Mouse (Mus musculus) midbrain, embryonic 12.5 days (tissue): ENCODE results near the gene Mrpl28. TPM values are rescaled to one million over a fixed set of nuclear protein-coding genes. Genes with fewer than 3 reads are reported as not detected.
"Not testable (repeated sequence)": the region's sequence is repeated elsewhere in the genome, so short reads cannot be mapped to it uniquely, and the experiment has no call there.

Source experiments
- ATAC-seq: fragments of 200-750 bp; cut with Nextera tagmentation; 2 replicates; pipeline ENCODE4 v1.8.0; 2017; ENCODE audit warnings: low read depth, moderate TSS enrichment, moderate library complexity; ENCODE audit not compliant: low FRiP score
- H3K27ac ChIP-seq: fragments of 300-500 bp; sonication (generic); replicated peaks from 2 replicates; pipeline ENCODE4 v1.5.1; 2016; ENCODE audit warnings: mild to moderate bottlenecking
- H3K27me3 ChIP-seq: fragments of 300-500 bp; sonication (generic); 2 replicates; pipeline ENCODE4 v1.6.1; 2016; ENCODE audit warnings: mild to moderate bottlenecking
- H3K36me3 ChIP-seq: fragments of 300-500 bp; sonication (generic); 2 replicates; pipeline ENCODE4 v1.6.1; 2016
- H3K4me1 ChIP-seq: fragments of 300-500 bp; sonication (generic); 2 replicates; pipeline ENCODE4 v1.6.1; 2016
- H3K4me2 ChIP-seq: fragments of 300-500 bp; sonication (generic); replicated peaks from 2 replicates; pipeline ENCODE4 v1.6.1; 2016; ENCODE audit warnings: mild to moderate bottlenecking, moderate library complexity
- H3K4me3 ChIP-seq: fragments of 300-500 bp; sonication (generic); 2 replicates; pipeline ENCODE4 v1.5.1; 2016; ENCODE audit warnings: mild to moderate bottlenecking
- H3K9ac ChIP-seq: fragments of 300-500 bp; sonication (generic); replicated peaks from 2 replicates; pipeline ENCODE4 v1.6.1; 2016; ENCODE audit warnings: mild to moderate bottlenecking, moderate library complexity
- H3K9me3 ChIP-seq: fragments of 300-500 bp; sonication (generic); 2 replicates; pipeline ENCODE4 v1.6.1; 2016; ENCODE audit warnings: mild to moderate bottlenecking
- WGBS: fragments of 180-500 bp; shearing (Covaris S2); methylation state at CpG from one replicate; pipeline ENCODE4 v1.1.7; 2016; 5-methylcytosine and 5-hydroxymethylcytosine counted together
- polyA plus RNA-seq: library from polyadenylated mRNA; unstranded; fragments of >200 nt; fragmentation: Nextera tagmentation; extraction: Ambion mirVana; gene quantifications from 2 replicates; pipeline ENCODE4 v1.2.1, GENCODE M21; 2016

Gene Mrpl28
- 194 and 210 TPM in 2 replicates for polyA plus RNA-seq

DNA sequence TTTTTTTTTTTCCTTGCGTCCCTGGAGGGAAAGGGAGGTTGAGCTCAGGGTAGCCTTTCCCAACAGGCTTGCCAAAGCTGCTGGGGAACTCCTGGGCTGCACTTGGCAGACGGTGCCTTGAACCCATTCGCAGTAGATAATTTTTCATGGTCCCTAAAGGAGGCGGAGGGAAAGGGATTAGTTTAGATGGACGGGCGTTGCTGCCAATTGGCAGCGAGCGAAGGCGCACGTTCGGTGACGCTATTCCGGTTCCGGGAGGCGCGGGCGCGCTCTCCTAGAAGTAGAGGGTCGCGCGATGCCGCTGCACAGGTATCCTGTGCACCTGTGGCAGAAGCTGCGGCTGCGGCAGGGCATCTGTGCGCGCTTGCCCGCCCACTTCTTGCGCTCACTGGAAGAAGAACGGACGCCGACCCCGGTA is at the start of gene Mrpl28:
Mrpl28 (plus strand) TSS at position 234 of the 418 bp plus-strand sequence.
- peak; percentile 86 for ATAC-seq
- H3K27me3 ChIP-seq, result peaks cover 49% of the 10 kb centered on the region
- peaks cover 34% of the 10 kb centered on the region for H3K36me3 ChIP-seq
- H3K4me1 ChIP-seq, result peaks cover 20% of the 10 kb centered on the region
- WGBS, result under 1% methylated on average over 32 of the region's 32 CpGs
- peak within 1 kb of the TSS; percentile 86 for H3K4me2 ChIP-seq
- peak within 1 kb of the TSS; percentile 77 for H3K4me3 ChIP-seq
- H3K27ac ChIP-seq, result no peak within 1 kb of the TSS
- H3K9ac ChIP-seq, result peak within 1 kb of the TSS; percentile 73
- no peaks in the 10 kb centered on the region for H3K9me3 ChIP-seq

DNA sequence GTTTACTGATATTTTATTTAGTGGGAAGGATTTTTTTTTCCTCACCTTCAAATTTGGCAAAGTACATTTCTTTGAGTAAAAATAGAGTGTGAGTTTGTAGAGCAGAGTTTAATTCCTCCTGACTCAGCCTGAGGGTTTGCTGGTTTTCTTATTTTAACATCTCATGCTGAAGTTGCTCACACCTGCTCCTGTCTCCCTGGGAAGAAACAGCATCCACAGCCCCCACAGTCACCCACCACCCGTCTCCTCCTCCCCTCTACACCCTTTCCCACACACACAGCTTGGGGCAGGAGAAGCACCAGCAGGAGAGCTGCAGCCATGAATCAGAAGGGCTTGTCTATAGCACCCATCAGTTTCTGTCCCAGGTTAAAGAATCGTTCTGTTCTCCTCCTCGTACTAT is 48.1 kb upstream of the Mrpl28 start:
- no peak for ATAC-seq
- Histone ChIP-seq H3K9me3 (no peaks in the 10 kb centered on the region), H3K27me3 (peaks cover 12% of the 10 kb centered on the region), H3K36me3 (no peaks in the 10 kb centered on the region), H3K9ac (no peak overlapping the region), H3K27ac (no peak overlapping the region), H3K4me3 (no peak overlapping the region), H3K4me1 (no peaks in the 10 kb centered on the region), H3K4me2 (no peak overlapping the region)
- WGBS, result 71% methylated on average over 3 of the region's 3 CpGs

GRCm38 (mm10) chr17:26078851-26079250 is 44.4 kb upstream of the Mrpl28 start:
- Histone ChIP-seq H3K27ac (no peak overlapping the region), H3K9ac (no peak overlapping the region), H3K27me3 (no peaks in the 10 kb centered on the region), H3K4me2 (no peak overlapping the region), H3K36me3 (0 out of 2 replicates have a peak, but pooled peaks cover 5% of the 10 kb centered on the region), H3K9me3 (no peaks in the 10 kb centered on the region), H3K4me3 (no peak overlapping the region), H3K4me1 (no peaks in the 10 kb centered on the region)
- no peak for ATAC-seq
- 84% methylated on average over 2 of the region's 2 CpGs for WGBS

DNA sequence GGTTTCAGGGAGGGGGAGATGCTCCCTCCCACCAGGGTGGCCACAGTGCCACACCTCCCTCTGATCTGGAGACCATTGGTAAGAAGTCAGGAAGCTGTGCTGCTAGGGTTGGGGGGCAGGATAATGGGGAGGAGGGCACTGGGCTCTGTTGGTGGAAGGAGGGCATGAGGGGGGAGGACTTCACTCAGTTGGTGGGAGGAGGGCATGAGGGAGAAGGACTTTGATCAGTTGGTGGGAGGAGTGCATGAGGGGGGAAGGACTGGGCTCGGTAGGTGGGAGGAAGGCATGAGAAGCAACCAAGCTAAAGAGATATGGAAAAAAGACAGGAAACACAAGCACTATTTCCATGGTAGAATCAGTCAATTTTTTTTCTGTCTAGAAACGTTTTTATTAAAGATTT is 42.4 kb upstream of the Mrpl28 start:
- 41% methylated on average over 2 of the region's 2 CpGs for WGBS
- Histone ChIP-seq H3K9me3 (no peaks in the 10 kb centered on the region), H3K4me1 (no peaks in the 10 kb centered on the region), H3K27me3 (no peaks in the 10 kb centered on the region), H3K4me2 (no peak overlapping the region), H3K36me3 (peaks cover 5% of the 10 kb centered on the region; the same call in 1 of the 2 replicates), H3K4me3 (no peak overlapping the region), H3K9ac (no peak overlapping the region), H3K27ac (no peak overlapping the region)
- ATAC-seq, result no peak

DNA sequence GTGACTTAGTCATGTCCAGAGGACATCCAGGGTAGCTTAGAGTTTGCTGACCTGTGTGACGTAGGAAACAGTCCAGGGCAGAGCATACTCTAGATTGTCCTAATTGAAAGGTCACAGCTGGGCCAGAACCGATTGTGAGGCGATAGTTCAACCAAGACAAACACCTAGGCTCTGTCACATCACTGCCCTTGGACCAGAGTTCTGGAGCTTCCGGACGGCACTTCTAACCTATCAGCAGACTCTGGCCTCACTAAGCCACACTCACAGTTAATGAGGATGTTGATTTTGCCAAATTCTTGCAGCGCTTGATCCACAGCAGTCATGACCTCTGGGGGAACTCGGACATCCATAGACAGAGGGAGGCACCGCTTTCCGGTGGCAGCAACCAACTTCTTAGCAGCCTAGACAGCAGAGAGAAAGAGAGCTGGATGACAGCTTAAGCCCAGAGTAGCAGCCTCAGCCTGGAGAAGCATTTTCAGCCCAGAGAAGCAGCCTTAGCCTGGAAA is 36.2 kb upstream of the Mrpl28 start:
- H3K9ac ChIP-seq, result no peak overlapping the region
- WGBS, result 87% methylated on average over 9 of the region's 9 CpGs
- H3K4me1 ChIP-seq, result peaks cover 6% of the 10 kb centered on the region
- no peak for ATAC-seq
- no peaks in the 10 kb centered on the region for H3K27me3 ChIP-seq
- H3K27ac ChIP-seq, result no peak overlapping the region
- peaks cover 7% of the 10 kb centered on the region for H3K36me3 ChIP-seq
- H3K9me3 ChIP-seq, result no peaks in the 10 kb centered on the region
- H3K4me2 ChIP-seq, result no peak overlapping the region
- no peak overlapping the region for H3K4me3 ChIP-seq

- ATAC-seq, result peak; percentile 86
- Histone ChIP-seq H3K27me3 (no peaks in the 10 kb centered on the region), H3K4me2 (peak within 1 kb of the TSS; percentile 91), H3K4me3 (peak within 1 kb of the TSS; percentile 54), H3K36me3 (peaks cover 14% of the 10 kb centered on the region), H3K4me1 (peaks cover 16% of the 10 kb centered on the region), H3K27ac (peak within 1 kb of the TSS; percentile 59), H3K9ac (peak within 1 kb of the TSS; percentile 78), H3K9me3 (no peaks in the 10 kb centered on the region)
- 3% methylated on average over 32 of the region's 32 CpGs for WGBS
These were observed 33.2 kb upstream of the Mrpl28 start, which contains the start of gene Decr2 for GRCm38 (mm10) chr17:26089905-26090632. Gene Decr2 (minus strand): TSS chr17:26090337.

GRCm38 (mm10) chr17:26094531-26095110 is 28.7 kb upstream of the Mrpl28 start:
- Histone ChIP-seq H3K27me3 (no peaks in the 10 kb centered on the region), H3K4me3 (peak overlapping the region; percentile 60), H3K9ac (peak overlapping the region; percentile 78), H3K36me3 (peaks cover 14% of the 10 kb centered on the region), H3K9me3 (no peaks in the 10 kb centered on the region), H3K4me2 (peak overlapping the region; percentile 69), H3K4me1 (peaks cover 19% of the 10 kb centered on the region), H3K27ac (0 out of 2 replicates have a peak overlapping the region, but pooled peaks have one; percentile 63)
- ATAC-seq, result no peak
- WGBS, result 31% methylated on average over 9 of the region's 9 CpGs

GRCm38 (mm10) chr17:26095121-26095740 is 28.1 kb upstream of the Mrpl28 start, which contains the start of gene Nme4:
Gene Nme4 (minus strand): TSS chr17:26095602.
- H3K36me3 ChIP-seq, result peaks cover 14% of the 10 kb centered on the region
- WGBS, result 3% methylated on average over 47 of the region's 47 CpGs
- no peaks in the 10 kb centered on the region for H3K27me3 ChIP-seq
- H3K9ac ChIP-seq, result peak within 1 kb of the TSS; percentile 78
- no peaks in the 10 kb centered on the region for H3K9me3 ChIP-seq
- peaks cover 14% of the 10 kb centered on the region for H3K4me1 ChIP-seq
- H3K4me2 ChIP-seq, result peak within 1 kb of the TSS; percentile 69
- peak; percentile 78 for ATAC-seq
- H3K4me3 ChIP-seq, result peak within 1 kb of the TSS; percentile 60
- H3K27ac ChIP-seq, result peak within 1 kb of the TSS; percentile 63; the same call in 1 of the 2 replicates

DNA sequence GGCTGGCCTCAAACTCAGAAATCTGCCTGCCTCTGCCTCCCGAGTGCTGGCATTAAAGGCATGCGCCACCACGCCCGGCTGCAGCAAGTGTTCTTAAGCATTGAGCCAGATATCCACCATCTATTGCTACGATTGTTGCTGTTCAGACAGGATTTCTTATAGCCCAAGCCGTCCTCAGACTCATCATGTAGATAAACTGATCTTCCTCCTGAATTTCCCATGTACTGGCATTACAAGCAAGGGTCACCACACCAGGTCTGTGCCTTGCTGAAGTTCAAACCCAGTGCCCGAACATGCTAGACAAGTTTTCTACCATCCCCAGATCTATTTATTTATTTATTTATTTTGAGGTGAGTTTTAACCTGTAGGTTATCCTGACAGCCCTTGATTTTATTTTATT is 24.8 kb upstream of the Mrpl28 start:
- no peak for ATAC-seq
- Histone ChIP-seq H3K4me1 (peaks cover 14% of the 10 kb centered on the region), H3K9ac (no peak overlapping the region), H3K4me2 (no peak overlapping the region), H3K27me3 (no peaks in the 10 kb centered on the region), H3K27ac (no peak overlapping the region), H3K9me3 (no peaks in the 10 kb centered on the region), H3K4me3 (no peak overlapping the region), H3K36me3 (no peaks in the 10 kb centered on the region)
- WGBS, result 92% methylated on average over 7 of the region's 7 CpGs

DNA sequence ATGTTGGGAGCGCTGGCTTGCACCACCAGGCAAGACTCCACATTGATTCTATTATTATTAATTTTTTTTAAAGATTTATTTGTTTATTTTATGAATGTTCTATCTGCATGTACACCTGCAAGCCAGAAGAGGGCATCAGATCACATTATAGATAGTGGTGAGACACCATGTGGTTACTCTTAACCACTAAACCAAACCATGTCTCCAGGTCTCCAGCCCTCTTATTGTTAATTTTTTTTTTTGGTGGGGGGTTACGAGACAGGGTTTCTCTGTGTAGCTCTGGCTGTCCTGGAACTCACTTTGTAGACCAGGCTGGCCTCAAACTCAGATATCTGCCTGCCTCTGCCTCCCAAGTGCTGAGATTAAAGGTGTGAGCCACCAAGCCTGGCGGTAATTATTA is 24.0 kb upstream of the Mrpl28 start:
- 62% methylated on average over 3 of the region's 3 CpGs for WGBS
- H3K9ac ChIP-seq, ATAC-seq: not testable (repeated sequence)

DNA sequence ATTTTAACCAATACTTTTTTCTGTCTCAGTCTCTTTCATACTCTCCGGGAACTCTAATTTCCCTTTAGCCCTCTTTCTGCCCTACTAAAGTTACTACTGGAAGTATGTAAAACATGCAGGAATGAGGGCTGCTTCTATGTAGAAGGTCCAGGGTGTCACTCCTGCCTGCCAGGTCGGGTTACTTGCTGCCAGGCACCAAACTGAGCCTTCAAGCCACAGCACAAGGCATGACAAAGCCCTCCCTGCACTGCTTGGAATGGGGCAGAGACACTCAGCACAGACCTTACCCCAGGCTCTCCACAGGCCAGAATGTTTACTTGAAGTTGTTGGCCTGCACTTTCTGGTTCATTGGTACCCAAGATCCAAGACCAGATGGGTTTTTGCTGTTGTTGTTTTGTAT is 23.1 kb upstream of the Mrpl28 start:
- Histone ChIP-seq H3K9ac (no peak overlapping the region), H3K9me3 (no peaks in the 10 kb centered on the region), H3K4me3 (no peak overlapping the region), H3K4me1 (peaks cover 3% of the 10 kb centered on the region; the same call in 1 of the 2 replicates), H3K27me3 (no peaks in the 10 kb centered on the region), H3K36me3 (no peaks in the 10 kb centered on the region), H3K4me2 (no peak overlapping the region), H3K27ac (no peak overlapping the region)
- 30% methylated on average over 2 of the region's 2 CpGs for WGBS
- no peak for ATAC-seq

More for the DNA sequence above, 24.0 kb upstream of the Mrpl28 start:
- H3K4me1 ChIP-seq, result peaks cover 12% of the 10 kb centered on the region
- not testable (repeated sequence) for H3K4me3 ChIP-seq, H3K36me3 ChIP-seq, H3K9me3 ChIP-seq, H3K27me3 ChIP-seq, H3K27ac ChIP-seq, H3K4me2 ChIP-seq

GRCm38 (mm10) chr17:26101478-26101877 is 21.8 kb upstream of the Mrpl28 start:
- no peak overlapping the region for H3K4me2 ChIP-seq
- no peaks in the 10 kb centered on the region for H3K36me3 ChIP-seq
- H3K9ac ChIP-seq, result no peak overlapping the region
- H3K27me3 ChIP-seq, result no peaks in the 10 kb centered on the region
- no peaks in the 10 kb centered on the region for H3K9me3 ChIP-seq
- no peak for ATAC-seq
- H3K27ac ChIP-seq, result no peak overlapping the region
- 63% methylated on average over 3 of the region's 4 CpGs for WGBS
- H3K4me1 ChIP-seq, result no peaks in the 10 kb centered on the region
- no peak overlapping the region for H3K4me3 ChIP-seq
